Mouse (Mus musculus) 3T3-L1 (cell line): ENCODE data around the gene Gm6034.
"Not testable (repeated sequence)": the region's sequence is repeated elsewhere in the genome, so short reads cannot be mapped to it uniquely, and the experiment has no call there.

Experiments
- DNase-seq: peaks from one replicate; pipeline ENCODE4 v3.0.0-alpha.2; 2015; ENCODE audit warnings: low read depth, low spot score

Gm6034 gene

GRCm38 (mm10) chr17:36022922-36023321 lies 19.8 kb upstream of the Gm6034 start:
- DNase-seq, result peak; percentile 1

GRCm38 (mm10) chr17:36023710-36024654 lies 18.8 kb upstream of the Gm6034 start:
- DNase-seq, result peak; percentile 69

- peak; percentile 0 for DNase-seq
Observed at GRCm38 (mm10) chr17:36025197-36025596, 17.6 kb upstream of the Gm6034 start.

- peak; percentile 0 for DNase-seq
Observed at GRCm38 (mm10) chr17:36025901-36026300, 16.9 kb upstream of the Gm6034 start.

GRCm38 (mm10) chr17:36027663-36028062 lies 15.1 kb upstream of the Gm6034 start:
- DNase-seq, result no peak

- peak; percentile 1 for DNase-seq
Observed at GRCm38 (mm10) chr17:36028879-36029619, 13.7 kb upstream of the Gm6034 start.

- DNase-seq, result peak; percentile 0
Observed at GRCm38 (mm10) chr17:36030046-36030702, 12.6 kb upstream of the Gm6034 start.

- DNase-seq, result peak; percentile 1
Observed at GRCm38 (mm10) chr17:36030703-36031582, 11.8 kb upstream of the Gm6034 start.

GRCm38 (mm10) chr17:36031583-36032331 lies 11.0 kb upstream of the Gm6034 start:
- peak; percentile 1 for DNase-seq

GRCm38 (mm10) chr17:36032351-36032875 lies 10.3 kb upstream of the Gm6034 start, which contains the start of gene H2-T23:
Gene H2-T23 (minus strand): TSS chr17:36032855.
- peak; percentile 56 for DNase-seq

GRCm38 (mm10) chr17:36034524-36034923 lies 8.2 kb upstream of the Gm6034 start:
- not testable (repeated sequence) for DNase-seq

GRCm38 (mm10) chr17:36035010-36035638 lies 7.6 kb upstream of the Gm6034 start:
- DNase-seq, result peak; percentile 41

GRCm38 (mm10) chr17:36036126-36036525 lies 6.6 kb upstream of the Gm6034 start:
- DNase-seq, result not testable (repeated sequence)

GRCm38 (mm10) chr17:36040604-36041003 lies 2.2 kb upstream of the Gm6034 start:
- DNase-seq, result not testable (repeated sequence)

GRCm38 (mm10) chr17:36042055-36042454 lies 706 bp upstream of the Gm6034 start:
- DNase-seq, result peak; percentile 38

- DNase-seq, result no peak
Observed at GRCm38 (mm10) chr17:36043286-36043685, 525 bp downstream of the Gm6034 start.

- DNase-seq, result not testable (repeated sequence)
Observed at GRCm38 (mm10) chr17:36057927-36058326, 15.2 kb downstream of the Gm6034 start.

GRCm38 (mm10) chr17:36058362-36058761 lies 15.6 kb downstream of the Gm6034 start, which contains the start of gene Gm11127:
Gene Gm11127 (minus strand): TSS chr17:36058371.
- not testable (repeated sequence) for DNase-seq

- DNase-seq, result peak; percentile 98
Observed at GRCm38 (mm10) chr17:36060829-36061228, 18.1 kb downstream of the Gm6034 start.
